Mouse (Mus musculus): ENCODE results near the gene Lmtk2. TPM values are rescaled to one million over a fixed set of nuclear protein-coding genes. Genes with fewer than 3 reads are reported as not detected.
A peak's percentile ranks its signal among the peaks of the same experiment; 100 is the strongest.

Lmtk2 gene
- polyA plus RNA-seq, 1 experiment from 2014 or later: 8.8 TPM

- H3K4me1 ChIP-seq: no peaks in the 10 kb centered on the region
- no peak overlapping the region for H3K27ac ChIP-seq (replicated peaks)
- no peak overlapping the region for H3K9ac ChIP-seq (replicated peaks)
- H3K36me3 ChIP-seq: peaks cover 89% of the 10 kb centered on the region
- H3K4me2 ChIP-seq (replicated peaks): no peak overlapping the region
- H3K4me3 ChIP-seq: no peak overlapping the region
- no peaks in the 10 kb centered on the region for H3K27me3 ChIP-seq
- 92% methylated on average over 10 of the region's 10 CpGs for WGBS
- no peak for ATAC-seq (ENCODE audit: low FRiP score, low read depth)
- no peaks in the 10 kb centered on the region for H3K9me3 ChIP-seq
These were observed 103.2 kb downstream of the Lmtk2 start for GRCm38 (mm10) chr5:144203398-144203959.

- H3K4me1 ChIP-seq: no peaks in the 10 kb centered on the region
- no peak overlapping the region for H3K4me2 ChIP-seq (replicated peaks)
- peaks cover 87% of the 10 kb centered on the region for H3K36me3 ChIP-seq
- H3K27me3 ChIP-seq: no peaks in the 10 kb centered on the region
- no peak overlapping the region for H3K4me3 ChIP-seq
- 90% methylated on average over 12 of the region's 12 CpGs for WGBS
- H3K9ac ChIP-seq (replicated peaks): no peak overlapping the region
- ATAC-seq (ENCODE audit: low FRiP score, low read depth): no peak
- no peak overlapping the region for H3K27ac ChIP-seq (replicated peaks)
- no peaks in the 10 kb centered on the region for H3K9me3 ChIP-seq
These were observed 104.1 kb downstream of the Lmtk2 start for GRCm38 (mm10) chr5:144204303-144204702.

- H3K27ac ChIP-seq (replicated peaks): no peak overlapping the region
- 45% methylated on average over 10 of the region's 10 CpGs for WGBS
These were observed 104.7 kb downstream of the Lmtk2 start for GRCm38 (mm10) chr5:144204911-144205310.

GRCm38 (mm10) chr5:144206069-144206468, 105.8 kb downstream of the Lmtk2 start:
- ATAC-seq (ENCODE audit: low FRiP score, low read depth): no peak
- Histone ChIP-seq H3K36me3 (peaks cover 90% of the 10 kb centered on the region), H3K9ac (replicated peaks) (no peak overlapping the region), H3K27me3 (no peaks in the 10 kb centered on the region), H3K4me3 (no peak overlapping the region), H3K27ac (replicated peaks) (no peak overlapping the region), H3K9me3 (no peaks in the 10 kb centered on the region), H3K4me1 (no peaks in the 10 kb centered on the region), H3K4me2 (replicated peaks) (no peak overlapping the region)
- 93% methylated on average over 15 of the region's 15 CpGs for WGBS

More at GRCm38 (mm10) chr5:144204911-144205310, 104.7 kb downstream of the Lmtk2 start:
- no peak overlapping the region for H3K4me2 ChIP-seq (replicated peaks)
- H3K36me3 ChIP-seq: peaks cover 89% of the 10 kb centered on the region
- no peak overlapping the region for H3K9ac ChIP-seq (replicated peaks)
- no peaks in the 10 kb centered on the region for H3K4me1 ChIP-seq
- no peak overlapping the region for H3K4me3 ChIP-seq
- no peak for ATAC-seq (ENCODE audit: low FRiP score, low read depth)
- no peaks in the 10 kb centered on the region for H3K27me3 ChIP-seq
- H3K9me3 ChIP-seq: no peaks in the 10 kb centered on the region

- WGBS: 53% methylated on average over 11 of the region's 11 CpGs
These were observed 107.2 kb downstream of the Lmtk2 start for GRCm38 (mm10) chr5:144207478-144207877.

GRCm38 (mm10) chr5:144214453-144214852, 114.2 kb downstream of the Lmtk2 start:
- Histone ChIP-seq H3K27ac (replicated peaks) (no peak overlapping the region), H3K4me2 (replicated peaks) (no peak overlapping the region), H3K27me3 (no peaks in the 10 kb centered on the region), H3K9me3 (no peaks in the 10 kb centered on the region), H3K9ac (replicated peaks) (no peak overlapping the region), H3K4me3 (no peak overlapping the region), H3K4me1 (no peaks in the 10 kb centered on the region), H3K36me3 (peaks cover 47% of the 10 kb centered on the region)
- no peak for ATAC-seq (ENCODE audit: low FRiP score, low read depth)
- WGBS: 28% methylated on average over 7 of the region's 7 CpGs

More at GRCm38 (mm10) chr5:144207478-144207877, 107.2 kb downstream of the Lmtk2 start:
- Histone ChIP-seq H3K36me3 (peaks cover 82% of the 10 kb centered on the region), H3K4me1 (no peaks in the 10 kb centered on the region), H3K4me2 (replicated peaks) (no peak overlapping the region), H3K4me3 (no peak overlapping the region), H3K9me3 (no peaks in the 10 kb centered on the region), H3K27ac (replicated peaks) (no peak overlapping the region), H3K9ac (replicated peaks) (no peak overlapping the region), H3K27me3 (no peaks in the 10 kb centered on the region)
- ATAC-seq (ENCODE audit: low FRiP score, low read depth): peak; percentile 23; the same call in 1 of the 2 replicates

GRCm38 (mm10) chr5:144215992-144216391, 115.8 kb downstream of the Lmtk2 start:
- 91% methylated on average over 2 of the region's 2 CpGs for WGBS
- ATAC-seq (ENCODE audit: low FRiP score, low read depth): no peak
- no peaks in the 10 kb centered on the region for H3K4me1 ChIP-seq
- H3K36me3 ChIP-seq: peaks cover 32% of the 10 kb centered on the region
- H3K27ac ChIP-seq (replicated peaks): no peak overlapping the region
- H3K9ac ChIP-seq (replicated peaks): no peak overlapping the region
- H3K4me2 ChIP-seq (replicated peaks): no peak overlapping the region
- no peaks in the 10 kb centered on the region for H3K9me3 ChIP-seq
- H3K27me3 ChIP-seq: no peaks in the 10 kb centered on the region
- H3K4me3 ChIP-seq: no peak overlapping the region

GRCm38 (mm10) chr5:144218061-144218460, 117.8 kb downstream of the Lmtk2 start:
- Histone ChIP-seq H3K4me2 (replicated peaks) (no peak overlapping the region), H3K4me1 (peaks cover 14% of the 10 kb centered on the region), H3K9ac (replicated peaks) (no peak overlapping the region), H3K36me3 (peaks cover 25% of the 10 kb centered on the region), H3K4me3 (no peak overlapping the region), H3K27me3 (no peaks in the 10 kb centered on the region), H3K27ac (replicated peaks) (no peak overlapping the region), H3K9me3 (no peaks in the 10 kb centered on the region)
- 92% methylated on average over 7 of the region's 7 CpGs for WGBS
- ATAC-seq (ENCODE audit: low FRiP score, low read depth): no peak

GRCm38 (mm10) chr5:144219306-144219705, 119.1 kb downstream of the Lmtk2 start:
- peaks cover 18% of the 10 kb centered on the region for H3K4me1 ChIP-seq
- no peak for ATAC-seq (ENCODE audit: low FRiP score, low read depth)
- no peak overlapping the region for H3K4me2 ChIP-seq (replicated peaks)
- H3K9me3 ChIP-seq: no peaks in the 10 kb centered on the region
- no peaks in the 10 kb centered on the region for H3K27me3 ChIP-seq
- WGBS: 81% methylated on average over 12 of the region's 12 CpGs
- H3K9ac ChIP-seq (replicated peaks): no peak overlapping the region
- H3K4me3 ChIP-seq: no peak overlapping the region
- H3K27ac ChIP-seq (replicated peaks): no peak overlapping the region
- H3K36me3 ChIP-seq: peaks cover 16% of the 10 kb centered on the region

GRCm38 (mm10) chr5:144219936-144220335, 119.7 kb downstream of the Lmtk2 start:
- WGBS: 92% methylated on average over 5 of the region's 5 CpGs
- no peaks in the 10 kb centered on the region for H3K9me3 ChIP-seq
- H3K27me3 ChIP-seq: no peaks in the 10 kb centered on the region
- H3K4me1 ChIP-seq: peaks cover 21% of the 10 kb centered on the region
- no peak for ATAC-seq (ENCODE audit: low FRiP score, low read depth)
- H3K9ac ChIP-seq (replicated peaks): no peak overlapping the region
- no peak overlapping the region for H3K27ac ChIP-seq (replicated peaks)
- H3K4me3 ChIP-seq: no peak overlapping the region
- no peak overlapping the region for H3K4me2 ChIP-seq (replicated peaks)
- peaks cover 12% of the 10 kb centered on the region for H3K36me3 ChIP-seq

- Histone ChIP-seq H3K9me3 (no peaks in the 10 kb centered on the region), H3K9ac (replicated peaks) (0 out of 2 replicates have a peak overlapping the region, but pooled peaks have one; percentile 5), H3K4me3 (no peak overlapping the region), H3K4me2 (replicated peaks) (no peak overlapping the region), H3K36me3 (0 out of 2 replicates have a peak, but pooled peaks cover 4% of the 10 kb centered on the region), H3K27ac (replicated peaks) (no peak overlapping the region), H3K4me1 (peaks cover 21% of the 10 kb centered on the region), H3K27me3 (no peaks in the 10 kb centered on the region)
- 80% methylated on average over 4 of the region's 4 CpGs for WGBS
- ATAC-seq (ENCODE audit: low FRiP score, low read depth): no peak
These were observed 121.1 kb downstream of the Lmtk2 start for GRCm38 (mm10) chr5:144221305-144221704.

- peak overlapping the region; percentile 87 for H3K4me2 ChIP-seq (replicated peaks)
- H3K9me3 ChIP-seq: no peaks in the 10 kb centered on the region
- H3K27ac ChIP-seq (replicated peaks): peak overlapping the region; percentile 47; the same call in 1 of the 2 replicates
- 5% methylated on average over 25 of the region's 25 CpGs for WGBS
- H3K4me1 ChIP-seq: peaks cover 21% of the 10 kb centered on the region
- H3K9ac ChIP-seq (replicated peaks): peak overlapping the region; percentile 71
- peak overlapping the region; percentile 72 for H3K4me3 ChIP-seq
- no peaks in the 10 kb centered on the region for H3K27me3 ChIP-seq
- ATAC-seq (ENCODE audit: low FRiP score, low read depth): peak; percentile 81
- H3K36me3 ChIP-seq: no peaks in the 10 kb centered on the region
These were observed 122.7 kb downstream of the Lmtk2 start for GRCm38 (mm10) chr5:144222811-144223502.

Data from midbrain, embryonic 12.5 days (tissue).